Mouse (Mus musculus): Measurements from ENCODE around the gene Gm37240. TPM values are rescaled to one million over a fixed set of nuclear protein-coding genes. Genes with fewer than 3 reads are reported as not detected.

Gm37240 gene
- polyA plus RNA-seq, 1 experiment: 0.77 TPM

GRCm38 (mm10) chr3:85264963-85265362 lies 622.4 kb downstream of the Gm37240 start:
- DNase-seq: no peak
- no peak overlapping the region for H3K4me3 ChIP-seq (replicated peaks; ENCODE audit: insufficient read depth, low read depth, low read length)
- TF ChIP-seq POLR2A (IDR thresholded peaks at IDR 0.05; ENCODE audit: borderline replicate concordance, insufficient read depth, low read length) (no peak), CTCF (IDR thresholded peaks at IDR 0.05; ENCODE audit: borderline replicate concordance, insufficient read depth, low read depth, low read length) (no peak)
- H3K27me3 ChIP-seq (ENCODE audit: control insufficient read depth, insufficient read depth, low read length): no peaks in the 10 kb centered on the region
- 80% methylated on average over 2 of the region's 2 CpGs for WGBS
- no peak overlapping the region for H3K27ac ChIP-seq (ENCODE audit: insufficient read depth, low read length)
- no peaks in the 10 kb centered on the region for H3K4me1 ChIP-seq (ENCODE audit: control insufficient read depth, insufficient read depth, low read length)

GRCm38 (mm10) chr3:85264546-85264945 lies 622.8 kb downstream of the Gm37240 start:
- no peak for DNase-seq
- no peaks in the 10 kb centered on the region for H3K27me3 ChIP-seq (ENCODE audit: control insufficient read depth, insufficient read depth, low read length)
- TF ChIP-seq POLR2A (IDR thresholded peaks at IDR 0.05; ENCODE audit: borderline replicate concordance, insufficient read depth, low read length) (no peak), CTCF (IDR thresholded peaks at IDR 0.05; ENCODE audit: borderline replicate concordance, insufficient read depth, low read depth, low read length) (no peak)
- no peak overlapping the region for H3K4me3 ChIP-seq (replicated peaks; ENCODE audit: insufficient read depth, low read depth, low read length)
- H3K27ac ChIP-seq (ENCODE audit: insufficient read depth, low read length): no peak overlapping the region
- H3K4me1 ChIP-seq (ENCODE audit: control insufficient read depth, insufficient read depth, low read length): no peaks in the 10 kb centered on the region
- 88% methylated on average over 6 of the region's 6 CpGs for WGBS

- 92% methylated on average over 5 of the region's 5 CpGs for WGBS
- no peak for DNase-seq
- Histone ChIP-seq H3K4me1 (ENCODE audit: control insufficient read depth, insufficient read depth, low read length) (no peaks in the 10 kb centered on the region), H3K27me3 (ENCODE audit: control insufficient read depth, insufficient read depth, low read length) (no peaks in the 10 kb centered on the region), H3K27ac (ENCODE audit: insufficient read depth, low read length) (no peak overlapping the region), H3K4me3 (replicated peaks; ENCODE audit: insufficient read depth, low read depth, low read length) (no peak overlapping the region)
- TF ChIP-seq CTCF (IDR thresholded peaks at IDR 0.05; ENCODE audit: borderline replicate concordance, insufficient read depth, low read depth, low read length) (no peak), POLR2A (IDR thresholded peaks at IDR 0.05; ENCODE audit: borderline replicate concordance, insufficient read depth, low read length) (no peak)
Observed at GRCm38 (mm10) chr3:85254526-85254925, 632.8 kb downstream of the Gm37240 start.

- Histone ChIP-seq H3K27ac (ENCODE audit: insufficient read depth, low read length) (no peak overlapping the region), H3K4me3 (replicated peaks; ENCODE audit: insufficient read depth, low read depth, low read length) (no peak overlapping the region), H3K4me1 (ENCODE audit: control insufficient read depth, insufficient read depth, low read length) (no peaks in the 10 kb centered on the region), H3K27me3 (ENCODE audit: control insufficient read depth, insufficient read depth, low read length) (no peaks in the 10 kb centered on the region)
- DNase-seq: no peak
- TF ChIP-seq CTCF (IDR thresholded peaks at IDR 0.05; ENCODE audit: borderline replicate concordance, insufficient read depth, low read depth, low read length) (no peak), POLR2A (IDR thresholded peaks at IDR 0.05; ENCODE audit: borderline replicate concordance, insufficient read depth, low read length) (no peak)
- 90% methylated on average over 6 of the region's 6 CpGs for WGBS
Observed at GRCm38 (mm10) chr3:85251631-85252030, 635.7 kb downstream of the Gm37240 start.

- no peaks in the 10 kb centered on the region for H3K4me1 ChIP-seq (ENCODE audit: control insufficient read depth, insufficient read depth, low read length)
- no peaks in the 10 kb centered on the region for H3K27me3 ChIP-seq (ENCODE audit: control insufficient read depth, insufficient read depth, low read length)
- no peak overlapping the region for H3K4me3 ChIP-seq (replicated peaks; ENCODE audit: insufficient read depth, low read depth, low read length)
- H3K27ac ChIP-seq (ENCODE audit: insufficient read depth, low read length): no peak overlapping the region
- DNase-seq: no peak
- TF ChIP-seq POLR2A (IDR thresholded peaks at IDR 0.05; ENCODE audit: borderline replicate concordance, insufficient read depth, low read length) (no peak), CTCF (IDR thresholded peaks at IDR 0.05; ENCODE audit: borderline replicate concordance, insufficient read depth, low read depth, low read length) (no peak)
- WGBS: 91% methylated on average over 3 of the region's 3 CpGs
Observed at GRCm38 (mm10) chr3:85246131-85246530, 641.2 kb downstream of the Gm37240 start.

GRCm38 (mm10) chr3:85236546-85236945 lies 650.8 kb downstream of the Gm37240 start:
- Histone ChIP-seq H3K4me1 (ENCODE audit: control insufficient read depth, insufficient read depth, low read length) (no peaks in the 10 kb centered on the region), H3K27ac (ENCODE audit: insufficient read depth, low read length) (no peak overlapping the region), H3K4me3 (replicated peaks; ENCODE audit: insufficient read depth, low read depth, low read length) (no peak overlapping the region), H3K27me3 (ENCODE audit: control insufficient read depth, insufficient read depth, low read length) (no peaks in the 10 kb centered on the region)
- no peak for TF ChIP-seq CTCF (IDR thresholded peaks at IDR 0.05; ENCODE audit: borderline replicate concordance, insufficient read depth, low read depth, low read length)
- TF ChIP-seq POLR2A (IDR thresholded peaks at IDR 0.05; ENCODE audit: borderline replicate concordance, insufficient read depth, low read length): no peak
- DNase-seq: no peak
- WGBS: 86% methylated on average over 3 of the region's 3 CpGs

- 64% methylated on average over 6 of the region's 6 CpGs for WGBS
- DNase-seq: no peak
- TF ChIP-seq POLR2A (IDR thresholded peaks at IDR 0.05; ENCODE audit: borderline replicate concordance, insufficient read depth, low read length) (no peak), CTCF (IDR thresholded peaks at IDR 0.05; ENCODE audit: borderline replicate concordance, insufficient read depth, low read depth, low read length) (no peak)
- no peak overlapping the region for H3K4me3 ChIP-seq (replicated peaks; ENCODE audit: insufficient read depth, low read depth, low read length)
- no peaks in the 10 kb centered on the region for H3K27me3 ChIP-seq (ENCODE audit: control insufficient read depth, insufficient read depth, low read length)
- H3K4me1 ChIP-seq (ENCODE audit: control insufficient read depth, insufficient read depth, low read length): no peaks in the 10 kb centered on the region
- no peak overlapping the region for H3K27ac ChIP-seq (ENCODE audit: insufficient read depth, low read length)
Observed at GRCm38 (mm10) chr3:85232846-85233245, 654.5 kb downstream of the Gm37240 start.

GRCm38 (mm10) chr3:85222046-85222445 lies 665.3 kb downstream of the Gm37240 start:
- Histone ChIP-seq H3K27ac (ENCODE audit: insufficient read depth, low read length) (no peak overlapping the region), H3K4me1 (ENCODE audit: control insufficient read depth, insufficient read depth, low read length) (no peaks in the 10 kb centered on the region), H3K4me3 (replicated peaks; ENCODE audit: insufficient read depth, low read depth, low read length) (no peak overlapping the region), H3K27me3 (ENCODE audit: control insufficient read depth, insufficient read depth, low read length) (no peaks in the 10 kb centered on the region)
- 76% methylated on average over 5 of the region's 5 CpGs for WGBS
- DNase-seq: no peak
- no peak for TF ChIP-seq POLR2A (IDR thresholded peaks at IDR 0.05; ENCODE audit: borderline replicate concordance, insufficient read depth, low read length)
- no peak for TF ChIP-seq CTCF (IDR thresholded peaks at IDR 0.05; ENCODE audit: borderline replicate concordance, insufficient read depth, low read depth, low read length)
